Mouse (Mus musculus): ENCODE results near the gene Cabcoco1. TPM values are rescaled to one million over a fixed set of nuclear protein-coding genes. Genes with fewer than 3 reads are reported as not detected.

Cabcoco1 gene
- polyA plus RNA-seq, 1 experiment from 2014 or later = 1.1 TPM

GRCm38 (mm10) chr10:68435001-68435560 lies 106.6 kb downstream of the Cabcoco1 start:
- ATAC-seq (replicated peaks; ENCODE audit: low FRiP score) (no peak), DNase-seq (ENCODE audit: low spot score) (no peak)
- no peak overlapping the region for H3K4me2 ChIP-seq
- no peak overlapping the region for H3K9ac ChIP-seq (ENCODE audit: low read depth, low read length)
- no peaks in the 10 kb centered on the region for H3K27me3 ChIP-seq (replicated peaks; ENCODE audit: control insufficient read depth, insufficient read depth, low read length)
- no peaks in the 10 kb centered on the region for H3K9me3 ChIP-seq (ENCODE audit: control insufficient read depth, low read length)
- no peaks in the 10 kb centered on the region for H3K4me1 ChIP-seq (replicated peaks; ENCODE audit: control insufficient read depth, insufficient read depth, low read length)
- no peak overlapping the region for H3K27ac ChIP-seq (ENCODE audit: low read depth, low read length)
- H3K4me3 ChIP-seq (ENCODE audit: low read depth, low read length) = no peak overlapping the region
- WGBS = 83% methylated on average over 13 of the region's 13 CpGs
- H3K36me3 ChIP-seq (ENCODE audit: control insufficient read depth, insufficient read depth, low read length) = no peaks in the 10 kb centered on the region

- Histone ChIP-seq H3K9ac (ENCODE audit: low read depth, low read length) (no peak overlapping the region), H3K27me3 (replicated peaks; ENCODE audit: control insufficient read depth, insufficient read depth, low read length) (no peaks in the 10 kb centered on the region), H3K4me3 (ENCODE audit: low read depth, low read length) (no peak overlapping the region), H3K36me3 (ENCODE audit: control insufficient read depth, insufficient read depth, low read length) (no peaks in the 10 kb centered on the region), H3K9me3 (ENCODE audit: control insufficient read depth, low read length) (no peaks in the 10 kb centered on the region), H3K4me2 (no peak overlapping the region), H3K27ac (ENCODE audit: low read depth, low read length) (no peak overlapping the region), H3K4me1 (replicated peaks; ENCODE audit: control insufficient read depth, insufficient read depth, low read length) (no peaks in the 10 kb centered on the region)
- WGBS = 80% methylated on average over 9 of the region's 9 CpGs
- DNase-seq (ENCODE audit: low spot score) (no peak), ATAC-seq (replicated peaks; ENCODE audit: low FRiP score) (no peak)
Observed at GRCm38 (mm10) chr10:68434045-68434639, 107.6 kb downstream of the Cabcoco1 start.

- no peak overlapping the region for H3K27ac ChIP-seq (ENCODE audit: low read depth, low read length)
- no peaks in the 10 kb centered on the region for H3K27me3 ChIP-seq (replicated peaks; ENCODE audit: control insufficient read depth, insufficient read depth, low read length)
- no peak for DNase-seq (ENCODE audit: low spot score)
- no peak overlapping the region for H3K4me3 ChIP-seq (ENCODE audit: low read depth, low read length)
- peak; percentile 84 for ATAC-seq (replicated peaks; ENCODE audit: low FRiP score)
- H3K4me1 ChIP-seq (replicated peaks; ENCODE audit: control insufficient read depth, insufficient read depth, low read length) = no peaks in the 10 kb centered on the region
- H3K9me3 ChIP-seq (ENCODE audit: control insufficient read depth, low read length) = no peaks in the 10 kb centered on the region
- no peaks in the 10 kb centered on the region for H3K36me3 ChIP-seq (ENCODE audit: control insufficient read depth, insufficient read depth, low read length)
- 62% methylated on average over 6 of the region's 6 CpGs for WGBS
- H3K4me2 ChIP-seq = no peak overlapping the region
- no peak overlapping the region for H3K9ac ChIP-seq (ENCODE audit: low read depth, low read length)
Observed at GRCm38 (mm10) chr10:68431346-68431745, 110.3 kb downstream of the Cabcoco1 start.

- WGBS = 61% methylated on average over 13 of the region's 13 CpGs
- ATAC-seq (replicated peaks; ENCODE audit: low FRiP score) (peak; percentile 66; the same call in 1 of the 2 replicates), DNase-seq (ENCODE audit: low spot score) (no peak)
- Histone ChIP-seq H3K4me2 (peak overlapping the region; percentile 4; the same call in 1 of the 2 replicates), H3K27me3 (replicated peaks; ENCODE audit: control insufficient read depth, insufficient read depth, low read length) (no peaks in the 10 kb centered on the region), H3K9me3 (ENCODE audit: control insufficient read depth, low read length) (no peaks in the 10 kb centered on the region), H3K27ac (ENCODE audit: low read depth, low read length) (no peak overlapping the region), H3K4me3 (ENCODE audit: low read depth, low read length) (no peak overlapping the region), H3K36me3 (ENCODE audit: control insufficient read depth, insufficient read depth, low read length) (no peaks in the 10 kb centered on the region), H3K9ac (ENCODE audit: low read depth, low read length) (no peak overlapping the region), H3K4me1 (replicated peaks; ENCODE audit: control insufficient read depth, insufficient read depth, low read length) (no peaks in the 10 kb centered on the region)
Observed at GRCm38 (mm10) chr10:68430929-68431328, 110.8 kb downstream of the Cabcoco1 start.

- Histone ChIP-seq H3K36me3 (ENCODE audit: control insufficient read depth, insufficient read depth, low read length) (no peaks in the 10 kb centered on the region), H3K4me1 (replicated peaks; ENCODE audit: control insufficient read depth, insufficient read depth, low read length) (no peaks in the 10 kb centered on the region), H3K9me3 (ENCODE audit: control insufficient read depth, low read length) (no peaks in the 10 kb centered on the region), H3K27ac (ENCODE audit: low read depth, low read length) (no peak overlapping the region), H3K4me3 (ENCODE audit: low read depth, low read length) (no peak overlapping the region), H3K4me2 (no peak overlapping the region), H3K9ac (ENCODE audit: low read depth, low read length) (no peak overlapping the region), H3K27me3 (replicated peaks; ENCODE audit: control insufficient read depth, insufficient read depth, low read length) (no peaks in the 10 kb centered on the region)
- DNase-seq (ENCODE audit: low spot score) (no peak), ATAC-seq (replicated peaks; ENCODE audit: low FRiP score) (no peak)
- WGBS = 87% methylated on average over 7 of the region's 7 CpGs
Observed at GRCm38 (mm10) chr10:68420393-68420920, 121.2 kb downstream of the Cabcoco1 start.

- no peak for ATAC-seq (replicated peaks; ENCODE audit: low FRiP score)
Observed at GRCm38 (mm10) chr10:68419893-68420292, 121.8 kb downstream of the Cabcoco1 start.

GRCm38 (mm10) chr10:68417074-68417790 lies 124.5 kb downstream of the Cabcoco1 start:
- Histone ChIP-seq H3K9me3 (ENCODE audit: control insufficient read depth, low read length) (peaks cover 3% of the 10 kb centered on the region; the same call in 1 of the 2 replicates), H3K9ac (ENCODE audit: low read depth, low read length) (no peak overlapping the region), H3K36me3 (ENCODE audit: control insufficient read depth, insufficient read depth, low read length) (no peaks in the 10 kb centered on the region), H3K4me1 (replicated peaks; ENCODE audit: control insufficient read depth, insufficient read depth, low read length) (no peaks in the 10 kb centered on the region), H3K27ac (ENCODE audit: low read depth, low read length) (no peak overlapping the region), H3K4me2 (no peak overlapping the region), H3K4me3 (ENCODE audit: low read depth, low read length) (no peak overlapping the region), H3K27me3 (replicated peaks; ENCODE audit: control insufficient read depth, insufficient read depth, low read length) (no peaks in the 10 kb centered on the region)
- ATAC-seq (replicated peaks; ENCODE audit: low FRiP score) = no peak
- no peak for DNase-seq (ENCODE audit: low spot score)
- WGBS = 82% methylated on average over 13 of the region's 13 CpGs

More at GRCm38 (mm10) chr10:68419893-68420292, 121.8 kb downstream of the Cabcoco1 start:
- DNase-seq (ENCODE audit: low spot score) = no peak
- peaks cover under 1% of the 10 kb centered on the region; the same call in 1 of the 2 replicates for H3K9me3 ChIP-seq (ENCODE audit: control insufficient read depth, low read length)
- no peak overlapping the region for H3K4me3 ChIP-seq (ENCODE audit: low read depth, low read length)
- H3K4me2 ChIP-seq = no peak overlapping the region
- H3K27me3 ChIP-seq (replicated peaks; ENCODE audit: control insufficient read depth, insufficient read depth, low read length) = no peaks in the 10 kb centered on the region
- no peaks in the 10 kb centered on the region for H3K4me1 ChIP-seq (replicated peaks; ENCODE audit: control insufficient read depth, insufficient read depth, low read length)
- no peak overlapping the region for H3K9ac ChIP-seq (ENCODE audit: low read depth, low read length)
- 39% methylated on average over 2 of the region's 2 CpGs for WGBS
- no peaks in the 10 kb centered on the region for H3K36me3 ChIP-seq (ENCODE audit: control insufficient read depth, insufficient read depth, low read length)
- no peak overlapping the region for H3K27ac ChIP-seq (ENCODE audit: low read depth, low read length)

GRCm38 (mm10) chr10:68405936-68406335 lies 135.8 kb downstream of the Cabcoco1 start:
- no peak for DNase-seq (ENCODE audit: low spot score)
- Histone ChIP-seq H3K27ac (ENCODE audit: low read depth, low read length) (no peak overlapping the region), H3K27me3 (replicated peaks; ENCODE audit: control insufficient read depth, insufficient read depth, low read length) (no peaks in the 10 kb centered on the region), H3K9ac (ENCODE audit: low read depth, low read length) (no peak overlapping the region), H3K4me2 (no peak overlapping the region), H3K4me3 (ENCODE audit: low read depth, low read length) (no peak overlapping the region), H3K4me1 (replicated peaks; ENCODE audit: control insufficient read depth, insufficient read depth, low read length) (no peaks in the 10 kb centered on the region), H3K36me3 (ENCODE audit: control insufficient read depth, insufficient read depth, low read length) (no peaks in the 10 kb centered on the region), H3K9me3 (ENCODE audit: control insufficient read depth, low read length) (peaks cover 2% of the 10 kb centered on the region; the same call in 1 of the 2 replicates)
- ATAC-seq (replicated peaks; ENCODE audit: low FRiP score) = no peak
- 86% methylated on average over 4 of the region's 4 CpGs for WGBS
